Mouse (Mus musculus): ENCODE results near the gene Itsn1.

Itsn1 gene

GRCm38 (mm10) chr16:91768586-91768985, 39.5 kb downstream of the Itsn1 start:
- no peak for DNase-seq (ENCODE audit: low spot score)

GRCm38 (mm10) chr16:91769911-91770310, 40.8 kb downstream of the Itsn1 start:
- no peak for DNase-seq (ENCODE audit: low spot score)

- no peak for DNase-seq (ENCODE audit: low spot score)
These were observed 41.6 kb downstream of the Itsn1 start for GRCm38 (mm10) chr16:91770662-91771061.

GRCm38 (mm10) chr16:91771334-91771733, 42.3 kb downstream of the Itsn1 start:
- no peak for DNase-seq (ENCODE audit: low spot score)

GRCm38 (mm10) chr16:91772586-91772985, 43.5 kb downstream of the Itsn1 start:
- no peak for DNase-seq (ENCODE audit: low spot score)

- no peak for DNase-seq (ENCODE audit: low spot score)
These were observed 50.5 kb downstream of the Itsn1 start for GRCm38 (mm10) chr16:91779576-91779975.

GRCm38 (mm10) chr16:91780151-91780550, 51.1 kb downstream of the Itsn1 start:
- no peak for DNase-seq (ENCODE audit: low spot score)

GRCm38 (mm10) chr16:91780826-91781225, 51.7 kb downstream of the Itsn1 start:
- no peak for DNase-seq (ENCODE audit: low spot score)

- DNase-seq (ENCODE audit: low spot score): no peak
These were observed 54.1 kb downstream of the Itsn1 start for GRCm38 (mm10) chr16:91783191-91783590.

GRCm38 (mm10) chr16:91784298-91784697, 55.2 kb downstream of the Itsn1 start:
- no peak for DNase-seq (ENCODE audit: low spot score)

GRCm38 (mm10) chr16:91786425-91786824, 57.3 kb downstream of the Itsn1 start:
- peak; percentile 92 for DNase-seq (ENCODE audit: low spot score)

GRCm38 (mm10) chr16:91789728-91790127, 60.6 kb downstream of the Itsn1 start:
- no peak for DNase-seq (ENCODE audit: low spot score)

GRCm38 (mm10) chr16:91792477-91793196, 63.6 kb downstream of the Itsn1 start:
- no peak for DNase-seq (ENCODE audit: low spot score)

GRCm38 (mm10) chr16:91793507-91794278, 64.6 kb downstream of the Itsn1 start:
- peak; percentile 41 for DNase-seq (ENCODE audit: low spot score)

GRCm38 (mm10) chr16:91794306-91794705, 65.2 kb downstream of the Itsn1 start:
- no peak for DNase-seq (ENCODE audit: low spot score)

GRCm38 (mm10) chr16:91795044-91795443, 66.0 kb downstream of the Itsn1 start:
- no peak for DNase-seq (ENCODE audit: low spot score)

GRCm38 (mm10) chr16:91795606-91796005, 66.5 kb downstream of the Itsn1 start:
- DNase-seq (ENCODE audit: low spot score): no peak

- no peak for DNase-seq (ENCODE audit: low spot score)
These were observed 72.3 kb downstream of the Itsn1 start for GRCm38 (mm10) chr16:91801426-91801825.

GRCm38 (mm10) chr16:91802461-91803062, 73.5 kb downstream of the Itsn1 start:
- DNase-seq (ENCODE audit: low spot score): peak; percentile 69

GRCm38 (mm10) chr16:91804418-91804817, 75.3 kb downstream of the Itsn1 start:
- no peak for DNase-seq (ENCODE audit: low spot score)

GRCm38 (mm10) chr16:91804831-91805230, 75.8 kb downstream of the Itsn1 start:
- peak; percentile 74 for DNase-seq (ENCODE audit: low spot score)

GRCm38 (mm10) chr16:91810235-91810634, 81.2 kb downstream of the Itsn1 start:
- DNase-seq (ENCODE audit: low spot score): no peak

GRCm38 (mm10) chr16:91811339-91811738, 82.3 kb downstream of the Itsn1 start:
- DNase-seq (ENCODE audit: low spot score): no peak

All from adipocyte (in vitro differentiated cells).